Mouse (Mus musculus): ENCODE results near the gene Flad1.
A peak's percentile ranks its signal among the peaks of the same experiment; 100 is the strongest.

The Flad1 gene

DNA sequence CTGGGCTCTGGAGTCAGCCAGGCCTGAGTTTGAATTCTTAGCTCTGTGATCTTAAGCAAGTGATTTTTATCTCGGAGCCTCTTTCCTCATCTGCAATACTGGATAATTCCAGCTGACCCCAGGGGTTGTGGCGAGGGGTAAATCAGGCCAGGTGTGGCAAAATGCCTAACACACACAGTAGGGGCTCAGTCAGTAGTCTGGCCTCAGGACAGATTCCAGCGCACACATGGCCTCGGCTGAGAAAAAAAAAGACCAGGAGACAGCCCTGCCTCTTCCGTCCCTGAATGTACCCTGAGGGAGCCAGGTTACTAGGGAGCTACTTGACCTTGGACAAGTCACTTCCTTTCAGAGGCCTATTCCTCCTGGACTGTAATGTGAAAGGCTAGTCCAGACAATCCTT, 28.7 kb downstream of the Flad1 start:
- no peak for DNase-seq (ENCODE audit: low spot score in 2 of 2)

DNA sequence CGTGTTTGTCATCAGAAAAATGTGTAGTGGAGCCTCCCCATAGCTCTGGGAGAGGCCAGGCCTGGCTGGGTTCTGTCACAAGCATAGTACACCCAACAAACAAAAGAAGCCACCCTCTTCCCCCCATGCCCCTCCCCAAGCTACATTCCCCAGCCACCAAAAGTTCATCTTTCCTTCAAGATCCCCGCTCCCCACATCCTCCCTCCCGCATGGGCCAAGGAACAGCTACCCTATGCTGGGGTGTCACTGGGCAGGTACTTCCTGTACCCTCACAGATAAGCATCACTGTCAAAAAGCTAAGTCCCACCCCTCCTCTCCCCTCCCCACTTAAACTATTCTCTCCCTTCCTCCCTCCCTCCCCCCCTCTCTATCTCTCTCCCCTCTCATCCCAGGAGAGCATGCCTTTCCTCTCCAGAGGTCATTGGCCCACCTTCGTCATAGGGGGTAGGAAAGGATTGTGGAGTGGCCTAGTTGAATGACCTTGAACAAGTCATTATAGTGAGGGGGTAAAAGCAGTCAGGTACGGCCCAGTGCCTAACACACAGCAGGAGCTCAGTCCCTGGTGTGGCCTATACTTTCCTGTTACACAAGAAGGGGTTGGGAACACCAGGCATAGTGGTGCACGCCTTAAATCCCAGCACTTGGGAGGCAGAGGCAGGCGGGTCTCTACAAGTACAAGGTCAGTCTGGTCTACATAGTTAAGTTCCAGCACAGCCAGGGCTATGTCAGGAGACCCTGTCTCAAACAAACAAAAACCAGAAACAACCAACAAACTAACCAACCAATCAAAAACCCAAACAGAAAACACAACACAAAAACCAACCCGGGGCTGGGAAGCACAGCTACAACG, 29.4 kb downstream of the Flad1 start:
- DNase-seq (ENCODE audit: low spot score in 2 of 2) = no peak

DNA sequence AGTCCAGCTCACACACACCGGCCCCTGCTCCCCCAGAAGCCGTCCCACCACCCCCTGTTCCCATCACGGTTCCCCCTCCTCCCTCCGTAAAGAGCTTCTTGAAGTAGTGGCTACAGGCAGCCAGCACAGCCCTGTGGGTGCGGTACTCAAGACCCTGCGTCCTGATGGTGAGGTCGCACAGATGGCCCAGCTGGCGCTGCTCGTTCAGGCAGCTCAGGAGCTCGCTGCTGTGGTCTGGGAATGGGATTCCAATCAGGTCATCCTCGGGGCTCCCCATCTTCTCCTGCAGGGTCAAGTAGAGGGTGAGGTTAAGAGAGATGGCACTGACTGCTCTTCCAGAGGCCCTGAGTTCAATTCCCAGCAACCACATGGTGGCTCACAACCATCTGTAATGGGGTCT, 30.4 kb downstream of the Flad1 start:
- no peak for DNase-seq (ENCODE audit: low spot score in 2 of 2)

DNA sequence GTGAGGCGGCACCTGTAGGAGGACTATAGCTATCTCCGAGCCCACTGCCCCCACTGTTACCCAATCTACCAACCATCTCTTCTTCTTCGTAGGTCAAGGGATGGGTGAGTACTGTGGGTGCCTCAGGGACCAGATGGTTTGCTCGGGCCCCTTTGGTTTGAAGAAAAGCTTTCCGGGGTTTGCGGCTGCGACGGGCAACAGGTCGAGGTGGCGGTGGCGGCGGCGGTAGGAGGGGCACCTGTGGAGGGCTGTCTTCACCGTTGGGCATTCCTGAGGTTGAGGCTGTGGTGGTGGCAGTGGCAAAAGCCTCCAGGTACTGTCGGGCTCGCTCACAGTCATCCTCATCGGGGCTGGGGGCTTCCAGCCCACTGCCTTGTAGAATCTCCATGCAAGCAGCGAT, 31.0 kb downstream of the Flad1 start:
- no peak for DNase-seq (ENCODE audit: low spot score in 2 of 2)

DNA sequence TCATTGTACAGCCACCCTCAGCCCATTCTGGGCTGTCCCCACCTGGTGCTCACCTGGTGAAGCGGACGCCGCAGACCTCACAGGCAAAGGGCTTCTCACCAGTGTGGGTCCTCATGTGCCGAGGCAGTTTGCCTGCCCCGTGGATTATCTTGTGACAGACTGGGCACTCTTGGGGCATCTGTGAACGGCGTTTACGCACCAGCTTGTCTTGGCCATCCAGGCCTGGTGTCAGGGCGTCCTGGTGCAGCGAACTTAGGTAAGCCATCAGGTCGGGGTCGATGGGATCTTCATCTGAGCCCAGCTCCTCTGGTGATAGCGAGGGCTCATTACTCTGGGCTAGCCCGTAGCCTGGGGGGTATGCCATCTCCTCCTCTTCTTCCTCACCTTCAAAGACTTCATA, 31.4 kb downstream of the Flad1 start:
- no peak for DNase-seq (ENCODE audit: low spot score in 2 of 2)

DNA sequence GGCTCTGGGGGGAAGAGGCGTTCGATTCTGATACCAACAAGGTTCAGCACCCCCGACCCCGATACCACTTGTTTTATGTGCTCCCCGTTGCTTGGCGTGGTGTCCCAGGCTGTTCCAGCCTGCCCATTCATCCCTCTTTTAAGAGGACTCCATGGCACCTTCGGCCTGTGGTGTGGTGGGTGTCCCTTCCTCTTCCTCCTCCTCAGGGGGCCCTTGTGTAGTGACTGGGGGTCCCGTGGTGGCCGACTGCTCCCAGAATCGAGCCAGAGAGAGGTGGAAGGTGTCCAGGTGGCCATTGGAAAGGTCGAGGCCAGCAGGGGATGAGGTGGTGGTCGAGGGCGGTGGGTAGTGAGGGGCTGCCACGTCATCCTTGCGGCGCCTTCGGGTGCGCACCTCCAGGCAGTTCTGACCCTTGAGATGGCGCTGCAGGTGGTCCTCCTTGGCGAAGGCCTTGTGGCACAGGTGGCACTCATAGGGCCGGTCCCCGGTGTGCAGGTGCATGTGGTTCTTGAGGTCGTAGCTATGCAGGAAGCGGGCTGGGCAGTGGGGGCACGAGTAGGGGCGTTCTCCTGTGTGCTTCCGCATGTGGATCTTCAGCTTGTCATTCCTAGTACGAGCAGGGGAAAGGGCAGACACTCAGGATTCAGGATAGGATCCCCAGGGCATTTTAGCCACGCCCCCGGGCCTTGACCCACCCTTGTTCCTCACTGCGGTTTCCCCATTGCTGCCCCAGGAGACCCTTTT, 32.1 kb downstream of the Flad1 start:
- peak; percentile 54 to 57 for DNase-seq (ENCODE audit: low spot score in 2 of 2)

DNA sequence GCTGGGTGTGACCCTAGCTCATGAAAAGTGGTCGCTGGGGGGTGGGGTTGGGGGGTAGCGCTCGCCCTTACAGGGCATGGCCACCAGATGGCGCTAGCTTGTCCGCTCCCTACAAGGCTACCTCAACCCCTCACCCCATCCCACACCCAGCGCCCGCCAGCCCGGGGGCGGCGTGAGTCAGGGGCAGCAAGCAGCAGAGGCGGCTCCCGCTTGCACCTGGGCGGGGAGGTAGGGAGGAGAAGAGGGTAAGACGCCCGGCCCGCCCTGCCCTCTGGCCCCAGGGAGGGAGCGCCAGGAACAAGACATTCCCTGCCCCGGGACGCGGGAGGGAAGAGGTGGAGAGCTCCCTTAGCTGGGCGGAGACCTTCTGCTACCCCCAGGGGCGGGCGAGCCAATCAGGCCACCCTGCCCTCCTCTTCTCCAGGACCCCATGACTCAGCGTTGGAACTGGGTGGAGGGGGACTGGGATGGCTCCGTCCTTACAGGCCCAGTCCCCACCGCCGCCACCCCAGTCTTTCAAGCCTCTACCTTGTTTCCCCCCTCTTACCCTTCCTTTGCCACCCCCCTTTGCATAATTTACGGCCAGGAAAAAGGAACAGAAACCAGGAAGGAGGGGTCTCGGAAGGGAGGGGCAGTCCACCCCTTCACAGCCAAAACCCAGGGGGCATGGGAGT, 33.1 kb downstream of the Flad1 start:
- peak; percentile 64 to 73 for DNase-seq (ENCODE audit: low spot score in 2 of 2)

DNA sequence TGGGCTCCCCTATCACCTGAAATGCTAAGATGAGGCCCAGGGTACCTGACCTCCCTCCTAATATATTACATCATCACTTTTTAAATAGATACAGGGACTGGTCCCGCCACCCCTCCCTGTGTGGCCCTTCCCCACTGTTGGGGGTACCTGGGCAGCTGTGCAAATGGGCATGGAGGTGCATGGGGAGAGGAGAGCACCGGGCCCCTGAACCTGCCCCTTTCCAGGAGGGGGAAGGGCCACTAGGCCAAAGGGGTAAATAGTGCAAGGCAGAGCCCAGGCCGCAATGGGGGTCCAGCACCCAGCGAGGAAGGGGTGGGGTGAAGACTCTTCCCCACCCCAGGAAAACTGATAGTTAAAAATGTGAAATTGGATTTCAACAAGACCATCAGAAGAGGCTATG, 33.8 kb downstream of the Flad1 start:
- no peak for DNase-seq (ENCODE audit: low spot score in 2 of 2)

DNA sequence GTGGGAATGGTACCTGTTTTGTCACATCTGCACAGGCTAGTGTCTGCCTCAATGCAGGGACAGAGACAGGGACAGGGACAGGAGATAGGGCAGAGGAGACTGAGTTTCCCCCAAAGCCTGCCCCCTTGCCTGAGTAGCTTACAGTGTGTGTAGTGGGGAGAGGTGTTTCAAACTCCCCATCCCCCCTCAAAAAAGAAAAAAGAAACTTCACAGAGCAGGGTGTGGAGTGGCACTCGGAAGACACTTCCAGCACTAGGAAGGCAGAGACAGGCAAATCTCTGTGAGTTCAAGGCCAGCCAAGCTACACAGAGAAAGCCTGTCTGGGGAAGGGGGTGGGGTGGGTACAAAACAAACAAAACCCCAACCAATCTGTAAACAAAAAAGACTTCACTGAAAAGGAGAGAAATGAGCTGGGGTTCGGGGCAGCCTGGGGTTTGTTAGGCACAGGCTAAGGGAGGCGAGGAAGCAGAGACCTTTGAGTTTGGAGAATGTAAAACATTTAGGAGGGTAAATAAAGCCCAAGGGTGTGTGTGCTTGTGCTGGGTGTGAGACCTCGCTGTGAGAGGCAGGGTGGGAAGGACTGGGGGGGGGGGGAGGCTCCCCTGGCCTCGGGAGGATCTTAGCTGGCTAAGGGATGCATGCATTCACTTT, 38.0 kb downstream of the Flad1 start:
- DNase-seq (ENCODE audit: low spot score in 2 of 2) = no peak

DNA sequence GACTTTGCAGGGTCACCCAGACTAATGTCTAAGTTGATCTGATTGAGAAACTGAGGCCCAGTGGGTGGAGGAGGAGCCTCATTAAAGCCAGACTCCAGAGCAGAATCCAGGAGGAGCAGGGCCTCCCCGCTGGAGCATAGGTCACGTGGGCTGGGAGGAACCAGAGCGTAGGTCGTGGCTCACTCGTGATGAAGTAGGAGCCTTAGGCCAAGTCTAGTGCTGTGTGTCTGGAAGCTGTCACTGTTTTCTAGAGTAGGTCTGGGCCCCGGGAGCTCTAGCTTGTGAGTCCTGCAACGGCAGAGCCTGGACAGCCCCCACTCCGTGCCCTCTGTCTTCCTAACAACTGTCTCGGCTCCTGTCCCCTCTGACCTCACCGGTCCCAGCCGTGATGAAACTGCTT, 44.3 kb downstream of the Flad1 start:
- no peak for DNase-seq (ENCODE audit: low spot score in 2 of 2)

DNA sequence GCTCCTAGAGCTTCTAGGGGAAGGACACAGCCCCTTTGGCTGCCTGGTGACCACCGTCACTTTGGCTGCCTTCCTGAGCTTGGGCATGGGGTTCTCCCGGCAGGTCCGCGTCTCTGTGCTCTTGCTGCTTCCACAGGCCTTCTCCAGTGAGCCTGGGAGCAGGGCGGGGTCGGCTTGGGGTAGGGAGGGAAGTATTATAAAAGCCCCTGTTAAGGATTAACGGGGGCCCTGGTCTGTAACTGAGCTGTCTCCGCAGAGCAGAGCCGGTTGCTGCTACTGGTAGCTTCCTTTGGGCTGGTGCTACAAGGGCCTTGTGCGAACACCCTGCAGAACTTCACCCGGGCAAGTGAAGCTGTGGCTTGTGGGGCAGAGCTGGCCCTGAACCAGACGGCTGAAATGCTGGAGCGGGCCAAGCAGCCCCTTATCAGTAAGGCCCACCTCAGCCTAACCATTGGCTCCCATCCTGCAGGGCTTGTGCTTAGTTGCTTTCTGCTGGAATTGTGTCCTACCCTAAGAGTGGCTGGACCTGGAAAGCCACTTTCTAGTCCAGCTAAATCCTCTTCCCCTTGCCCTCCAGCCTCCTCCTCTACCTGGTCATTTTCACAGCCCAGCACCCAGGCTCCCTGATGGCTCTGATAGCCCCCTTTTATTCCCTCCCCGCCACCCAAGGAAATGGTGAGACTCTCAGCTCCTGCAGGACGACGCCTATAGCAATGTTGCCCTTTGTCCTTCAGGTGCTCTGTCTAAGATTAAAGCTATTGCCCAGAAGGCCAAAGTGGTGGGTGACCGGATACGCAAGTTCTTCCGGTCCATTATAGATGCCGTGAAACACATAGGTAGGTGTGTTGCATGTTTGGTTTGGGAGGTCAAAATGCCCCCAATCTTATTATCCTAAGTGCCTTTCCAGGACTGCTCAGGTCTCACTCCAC, 45.9 kb downstream of the Flad1 start:
- no peak for DNase-seq (ENCODE audit: low spot score in 2 of 2)

DNA sequence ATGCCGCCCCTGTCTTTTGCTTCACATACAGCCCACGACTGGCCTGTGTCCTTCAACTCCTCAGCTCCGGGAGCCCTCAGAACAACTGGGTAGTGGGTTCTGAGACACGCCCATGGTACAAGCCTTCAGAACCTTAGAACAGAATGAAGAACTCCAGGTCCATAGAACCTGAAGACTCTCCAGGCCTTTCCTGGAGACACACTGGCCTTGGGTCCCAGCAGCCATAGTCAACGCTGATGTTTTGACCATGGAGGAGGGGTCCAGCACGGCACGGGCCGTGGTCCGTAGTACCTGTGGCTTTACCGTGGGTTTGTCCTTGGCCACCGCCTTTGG, 46.6 kb downstream of the Flad1 start, which contains the start of gene Dcst1:
Gene Dcst1, minus strand, starts transcription at position 101 of the 333 bp plus-strand sequence.
- no peak for DNase-seq (ENCODE audit: low spot score in 2 of 2)

DNA sequence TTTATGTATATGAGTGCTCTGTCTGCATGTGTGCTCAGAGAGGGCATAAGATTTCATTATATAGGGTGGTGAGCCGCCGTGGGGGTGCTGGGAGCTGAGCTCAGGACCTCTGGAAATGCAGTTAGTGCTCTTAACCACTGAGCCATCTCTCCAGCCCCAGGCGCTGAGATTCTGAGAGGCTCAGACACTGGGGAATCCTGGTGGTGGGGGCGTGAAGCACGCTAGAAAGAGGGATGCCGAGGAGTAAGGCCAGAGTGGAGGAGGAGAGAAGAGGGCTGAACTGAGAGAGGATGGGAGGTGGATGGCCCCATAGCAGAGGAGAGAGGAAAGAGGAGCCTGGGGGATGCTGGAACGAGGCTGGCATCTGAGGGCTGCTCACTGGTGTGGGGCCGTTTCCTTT, 47.0 kb downstream of the Flad1 start:
- no peak for DNase-seq (ENCODE audit: low spot score in 2 of 2)

DNA sequence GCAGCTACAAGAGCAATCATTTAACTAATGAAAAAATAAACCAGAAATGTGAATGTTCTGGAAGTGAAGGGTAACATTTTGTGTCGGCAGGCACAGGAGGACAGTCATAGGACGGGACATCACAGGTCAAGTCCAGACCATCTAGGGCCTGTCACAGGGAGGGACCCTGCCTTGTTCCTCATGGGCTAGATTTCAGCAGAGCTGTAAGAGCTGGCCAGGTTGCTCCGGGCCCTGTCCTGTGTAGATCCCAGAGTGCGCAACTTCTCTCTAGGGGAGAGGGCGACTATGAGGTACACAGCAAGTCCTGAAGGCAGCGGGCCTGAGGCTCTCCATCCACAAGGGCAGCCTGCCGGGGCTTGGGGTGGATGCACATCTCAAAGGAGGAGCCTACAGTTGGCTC, 50.0 kb downstream of the Flad1 start, which contains the start of gene Dcst2:
Gene Dcst2, plus strand, starts transcription at position 301 of the 400 bp plus-strand sequence.
- DNase-seq (ENCODE audit: low spot score in 2 of 2) = no peak

DNA sequence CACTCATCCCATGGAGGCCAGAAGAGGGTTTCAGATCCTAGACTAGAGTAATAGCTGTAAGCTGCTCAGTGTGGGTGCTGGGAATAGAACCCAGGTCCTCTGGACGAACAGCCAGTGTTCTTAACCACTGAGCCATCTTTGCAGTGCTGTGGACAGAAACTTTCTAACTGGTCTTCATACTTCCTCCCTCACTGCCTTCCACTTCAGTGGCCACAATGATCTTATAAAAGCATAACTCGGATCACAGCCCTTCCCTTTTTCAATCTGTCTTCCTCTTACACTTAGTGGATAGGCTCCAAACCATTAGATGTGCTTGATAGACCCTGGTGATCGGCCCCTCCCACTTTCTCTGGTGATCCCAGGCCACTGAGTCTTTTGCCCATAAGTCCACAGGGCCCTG, 51.4 kb downstream of the Flad1 start:
- DNase-seq (ENCODE audit: low spot score in 2 of 2) = no peak

DNA sequence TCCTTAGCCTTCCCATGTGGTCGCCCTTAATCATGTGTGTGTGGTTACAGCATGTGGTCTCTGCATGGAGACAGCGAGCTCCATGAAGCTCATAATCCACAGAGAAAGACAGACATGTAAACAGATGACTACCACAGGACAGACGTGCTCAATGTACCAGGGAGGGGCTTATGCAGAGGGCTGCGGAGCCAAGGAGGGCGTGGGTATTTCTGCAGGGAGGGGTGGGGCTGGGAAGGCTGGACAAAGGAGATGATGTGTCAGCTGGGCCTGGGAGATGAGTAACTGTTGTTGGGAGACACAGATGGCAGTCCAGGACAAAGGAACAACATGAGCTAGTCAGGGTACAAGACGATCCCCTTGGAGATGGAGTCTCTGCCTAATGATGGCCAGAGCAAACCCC, 52.0 kb downstream of the Flad1 start:
- no peak for DNase-seq (ENCODE audit: low spot score in 2 of 2)

DNA sequence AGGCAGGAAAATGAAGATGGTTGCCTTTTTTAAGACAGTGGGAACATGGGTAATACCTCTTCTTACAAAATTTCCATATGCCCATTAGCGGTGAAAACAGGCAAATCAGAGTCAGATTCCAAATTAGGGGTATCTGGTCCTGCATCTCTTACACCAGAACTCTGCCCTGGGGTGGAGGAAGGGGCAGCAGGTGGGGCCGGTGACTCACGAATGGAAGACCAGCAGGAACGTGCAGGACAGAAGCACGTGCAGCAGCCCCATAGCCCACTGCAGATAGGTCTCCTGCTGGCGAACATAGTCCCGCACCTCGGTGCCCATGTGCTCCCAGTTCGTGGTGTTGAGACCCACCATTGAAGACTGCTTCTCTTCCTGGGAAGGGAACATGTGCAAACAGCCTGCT, 55.6 kb downstream of the Flad1 start:
- DNase-seq (ENCODE audit: low spot score in 2 of 2) = no peak

DNA sequence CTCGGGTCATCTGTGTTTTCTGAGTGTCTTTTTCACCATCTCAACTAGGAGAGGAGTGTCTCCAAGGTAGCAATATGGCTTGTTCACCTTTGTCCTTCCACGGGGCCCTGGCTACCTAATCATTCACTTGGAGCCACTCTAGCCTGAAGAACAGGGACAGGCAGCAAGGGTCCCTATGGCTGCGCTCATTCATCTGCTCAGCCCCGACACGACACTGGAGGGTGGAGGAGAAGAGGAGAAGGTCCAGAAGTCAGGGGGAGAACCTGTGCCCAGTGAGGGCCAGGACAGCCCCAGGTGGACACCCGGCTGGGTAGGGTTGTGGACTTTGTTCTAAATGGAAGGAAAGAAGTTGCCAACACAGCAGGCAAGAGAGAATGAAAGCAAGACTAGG, 56.2 kb downstream of the Flad1 start:
- no peak for DNase-seq (ENCODE audit: low spot score in 2 of 2)

DNA sequence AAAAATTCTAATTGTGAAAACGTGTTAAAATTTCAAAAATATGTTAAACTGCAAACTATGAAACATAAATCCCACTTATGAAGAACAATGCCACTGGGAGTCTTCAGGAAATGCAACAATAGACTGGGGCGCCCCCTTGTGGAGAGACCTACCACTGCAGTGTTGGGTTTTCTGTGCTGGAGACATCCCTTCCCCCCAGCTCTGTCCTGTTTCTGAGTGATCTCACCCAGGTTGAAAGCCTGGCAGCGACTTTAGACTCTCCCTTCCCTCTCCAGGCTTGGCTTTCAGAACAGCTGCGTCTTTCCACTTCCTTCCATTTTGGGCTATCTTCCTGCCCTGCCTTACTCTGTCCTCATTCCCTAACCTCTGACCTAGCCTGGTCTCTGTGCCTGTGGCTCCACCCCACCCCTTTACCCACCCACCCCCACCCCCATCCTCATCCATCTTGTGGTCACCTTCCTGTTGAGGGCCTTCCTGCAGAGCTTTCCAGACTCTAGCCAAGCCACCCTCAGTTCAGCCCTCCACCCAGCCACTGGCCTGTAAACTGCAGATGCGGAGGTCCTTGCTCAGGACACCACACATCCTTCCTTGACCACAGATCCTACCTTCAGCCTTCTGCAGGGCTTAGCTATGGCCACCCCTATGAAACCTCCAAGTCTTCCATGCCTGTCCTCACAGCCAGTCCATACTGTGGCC, 56.7 kb downstream of the Flad1 start:
- DNase-seq (ENCODE audit: low spot score in 2 of 2) = peak; percentile 58 to 61

DNA sequence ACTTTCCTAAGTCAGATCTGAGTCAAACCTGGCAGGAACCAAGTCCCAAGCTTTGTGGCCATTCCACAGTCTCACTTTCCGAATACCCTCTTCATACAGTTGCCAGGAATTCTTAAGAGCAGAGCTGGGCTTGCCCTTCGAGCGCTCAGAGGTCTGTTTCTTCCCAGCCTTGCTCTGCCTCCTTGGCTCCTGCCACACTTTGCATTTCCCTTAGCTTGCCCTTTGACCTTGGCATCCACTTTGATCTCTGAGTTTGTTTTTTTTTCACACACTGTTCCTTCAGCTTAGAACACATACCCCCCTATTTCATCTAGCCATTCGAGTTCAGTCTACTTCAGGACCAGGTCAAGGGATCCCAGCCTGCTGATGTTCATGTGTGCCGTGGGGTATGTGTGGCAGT, 60.4 kb downstream of the Flad1 start:
- no peak for DNase-seq (ENCODE audit: low spot score in 2 of 2)
